Mouse (Mus musculus): ENCODE measurements around the gene Kif1b.
A peak's percentile ranks its signal among the peaks of the same experiment; 100 is the strongest.

The Kif1b gene

GRCm38 (mm10) chr4:149166215-149166946, 141.1 kb downstream of the Kif1b start, which contains the start of gene Pgd:
Gene Pgd, minus strand, starts transcription at chr4:149166771.
- peak; percentile 98 for DNase-seq

DNA sequence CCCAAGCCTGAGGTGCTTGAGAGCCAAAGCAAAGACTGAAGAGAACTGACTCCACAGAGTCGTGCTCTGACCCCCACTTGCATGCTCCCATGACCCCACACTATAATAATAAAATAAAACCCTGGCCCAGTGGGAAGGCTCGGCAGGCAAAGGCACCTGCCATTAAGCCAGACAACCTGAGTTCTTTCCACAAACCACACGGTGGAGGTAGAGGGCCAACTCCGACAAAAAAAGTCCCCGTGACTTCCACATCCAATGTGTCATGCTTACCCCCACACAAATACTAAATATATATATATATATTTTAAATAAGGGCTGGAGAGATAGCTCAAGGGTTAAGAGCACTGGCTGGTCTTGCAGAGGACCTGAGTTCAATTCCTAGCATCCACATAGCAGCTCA, 143.3 kb downstream of the Kif1b start:
- DNase-seq = no peak

DNA sequence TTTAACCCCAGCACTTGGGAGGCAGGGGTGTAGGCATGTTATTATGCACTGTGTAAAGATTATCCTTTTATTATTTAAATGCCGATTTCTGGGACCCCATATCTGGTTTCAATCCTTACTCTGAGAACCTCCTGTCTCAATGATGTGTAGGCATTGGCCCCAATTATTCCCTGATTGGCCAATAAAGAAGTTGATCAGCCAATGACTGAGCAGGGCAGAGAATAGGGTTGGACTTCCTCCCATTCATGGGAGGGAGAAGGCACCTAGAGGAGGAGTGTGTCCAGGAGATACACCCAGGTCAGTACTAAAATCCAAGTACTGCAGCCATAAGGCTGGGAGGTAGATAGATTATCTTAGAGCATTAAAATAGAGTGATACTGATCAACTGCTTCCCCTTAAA, 144.3 kb downstream of the Kif1b start:
- no peak for DNase-seq

DNA sequence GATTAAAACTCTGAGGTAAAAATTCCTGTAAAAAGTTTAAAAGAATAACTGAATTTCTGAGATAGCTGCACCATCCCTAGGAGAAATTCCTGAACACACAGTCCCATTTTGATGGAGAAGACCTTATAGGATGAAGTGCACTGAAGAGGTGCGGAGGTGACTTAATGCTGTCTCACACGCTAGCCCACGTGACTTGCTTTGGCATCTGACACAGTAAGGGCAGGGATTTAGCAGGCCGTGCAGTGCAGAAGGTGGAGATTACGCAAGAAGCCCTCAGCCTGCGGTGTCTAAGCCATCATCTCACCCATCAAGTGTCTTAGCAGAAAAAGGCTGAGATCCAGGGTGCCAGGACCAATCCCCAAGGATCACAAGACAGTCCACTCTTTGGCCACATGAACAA, 146.3 kb downstream of the Kif1b start:
- DNase-seq = no peak

GRCm38 (mm10) chr4:149159891-149160290, 147.6 kb downstream of the Kif1b start:
- DNase-seq = no peak

- no peak for DNase-seq
These were observed 148.3 kb downstream of the Kif1b start for GRCm38 (mm10) chr4:149159203-149159602.

DNA sequence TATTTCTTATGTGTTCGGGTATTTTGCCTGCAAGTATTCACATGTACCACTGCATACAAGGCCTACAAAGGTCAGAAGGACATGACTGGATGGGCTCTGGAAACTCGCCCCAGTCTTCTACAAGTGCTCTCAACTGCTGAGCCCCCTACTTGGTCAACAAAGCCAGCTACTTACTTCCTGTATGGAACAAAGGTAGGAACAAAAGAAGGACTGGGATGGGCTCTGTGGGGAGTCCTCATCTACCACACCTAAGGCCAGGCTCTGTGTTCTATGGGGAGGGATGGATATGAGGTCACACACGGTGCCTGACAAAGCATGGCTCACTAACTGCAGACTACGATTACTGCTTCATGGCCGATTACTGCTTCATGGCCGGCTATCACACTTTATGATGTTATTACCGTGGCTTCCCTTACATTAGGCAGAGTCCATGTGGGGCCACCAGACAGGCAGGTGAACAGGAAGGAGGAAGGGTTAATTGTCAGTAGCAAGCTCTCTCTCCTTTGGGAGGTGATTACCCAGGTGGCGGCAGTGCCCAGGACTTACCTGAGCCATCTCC, 150.0 kb downstream of the Kif1b start:
- no peak for DNase-seq

GRCm38 (mm10) chr4:149155711-149156110, 151.8 kb downstream of the Kif1b start:
- DNase-seq = no peak

DNA sequence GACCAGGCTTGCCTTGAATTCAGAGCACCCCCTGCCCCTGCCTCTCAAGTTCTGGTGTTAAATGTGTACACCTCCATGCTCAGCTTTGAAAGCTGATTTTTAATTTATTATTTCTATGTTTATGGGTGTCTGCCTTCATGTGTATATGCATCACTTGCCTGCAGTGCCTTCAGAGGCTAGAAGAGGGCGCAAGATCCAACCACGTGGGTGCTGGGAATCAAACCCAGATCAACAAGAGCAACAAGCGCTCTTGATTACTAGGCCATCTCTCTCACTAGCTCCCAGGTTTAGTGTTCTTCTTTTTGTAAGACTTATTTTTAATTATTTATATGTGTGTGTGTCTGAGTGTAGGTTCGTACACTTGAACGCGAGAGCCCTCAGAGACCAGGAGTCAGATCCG, 152.6 kb downstream of the Kif1b start:
- no peak for DNase-seq

GRCm38 (mm10) chr4:149150721-149151120, 156.8 kb downstream of the Kif1b start:
- no peak for DNase-seq

GRCm38 (mm10) chr4:149150256-149150655, 157.2 kb downstream of the Kif1b start:
- no peak for DNase-seq

GRCm38 (mm10) chr4:149149611-149150010, 157.9 kb downstream of the Kif1b start:
- DNase-seq = no peak

DNA sequence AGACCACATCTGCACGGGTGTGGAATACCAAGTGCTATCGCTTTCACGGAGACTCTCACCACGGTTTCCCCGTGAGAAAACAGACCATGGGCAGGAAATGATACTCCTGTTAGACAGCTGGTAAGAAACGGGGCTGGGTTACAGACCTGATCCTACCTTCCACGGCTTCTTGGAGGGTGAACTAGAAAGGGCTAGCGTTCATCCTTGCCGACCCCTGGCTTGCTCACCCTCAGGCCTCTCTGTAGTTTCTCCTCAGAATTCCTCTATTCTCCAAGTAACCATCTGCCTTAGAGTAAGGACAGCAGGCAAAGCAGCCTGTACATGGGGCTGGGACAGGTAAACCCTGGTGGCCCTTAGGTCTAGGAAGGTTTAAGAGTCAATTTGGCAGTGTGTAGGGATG, 158.3 kb downstream of the Kif1b start:
- DNase-seq = no peak

DNA sequence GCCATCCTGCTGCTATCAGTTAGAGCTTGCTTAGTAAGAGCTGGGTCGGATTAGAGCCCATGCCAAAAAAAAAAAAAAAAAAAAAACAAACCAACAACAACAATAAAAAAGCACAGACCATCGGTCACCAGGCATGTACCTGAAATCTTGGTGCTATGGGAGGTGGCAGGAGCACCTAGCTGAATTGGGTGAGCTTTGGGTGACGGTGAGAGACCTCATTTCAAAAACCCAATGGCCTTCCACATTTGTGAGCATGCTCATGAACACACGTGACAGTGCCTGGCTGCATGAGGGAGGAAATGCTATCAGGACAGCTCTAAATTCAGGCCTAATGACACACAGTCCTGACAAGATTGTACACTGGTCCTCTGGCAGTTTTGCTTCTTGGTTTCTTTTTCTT, 159.4 kb downstream of the Kif1b start:
- DNase-seq = no peak

DNA sequence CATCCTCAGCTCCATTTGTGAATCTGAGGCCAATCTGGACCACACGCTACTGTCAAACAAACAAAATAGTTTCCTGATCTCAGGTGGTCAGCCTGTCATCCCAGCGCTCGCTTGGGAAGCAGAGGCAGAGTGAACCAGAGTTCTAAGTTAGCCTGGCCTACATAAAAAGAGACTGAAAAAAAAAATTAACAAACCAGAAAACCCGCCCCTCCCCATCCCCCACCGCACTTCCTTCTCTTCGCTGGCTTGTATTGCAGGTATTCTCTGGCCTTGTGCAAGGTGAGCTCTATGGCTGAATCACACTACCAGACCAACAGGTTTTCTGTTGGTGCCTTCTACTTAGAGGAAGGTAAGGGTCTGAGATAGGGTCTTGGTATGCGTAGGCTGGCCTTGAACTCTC, 160.0 kb downstream of the Kif1b start:
- no peak for DNase-seq

DNA sequence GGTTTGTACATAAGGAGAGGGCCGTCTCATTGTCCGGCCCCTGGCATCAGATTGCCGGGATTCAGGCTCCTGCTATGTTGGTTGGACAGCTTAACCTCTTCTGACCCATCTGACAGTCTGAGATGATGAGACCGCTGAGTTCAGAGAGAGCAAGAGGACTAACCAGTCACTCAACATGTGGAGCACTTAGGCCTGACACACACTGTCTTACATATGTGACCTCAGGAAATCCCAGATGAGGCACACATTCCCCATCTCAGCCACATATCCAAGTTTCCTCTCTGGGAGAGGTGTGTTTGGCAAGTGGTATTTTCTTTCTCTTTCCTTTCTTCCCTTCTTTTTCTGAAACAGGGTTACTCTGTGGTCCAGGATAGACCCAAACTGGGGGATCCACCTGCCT, 162.3 kb downstream of the Kif1b start:
- no peak for DNase-seq

GRCm38 (mm10) chr4:149144459-149144858, 163.0 kb downstream of the Kif1b start:
- DNase-seq = peak; percentile 79

- no peak for DNase-seq
These were observed 163.9 kb downstream of the Kif1b start for GRCm38 (mm10) chr4:149143594-149143993.

DNA sequence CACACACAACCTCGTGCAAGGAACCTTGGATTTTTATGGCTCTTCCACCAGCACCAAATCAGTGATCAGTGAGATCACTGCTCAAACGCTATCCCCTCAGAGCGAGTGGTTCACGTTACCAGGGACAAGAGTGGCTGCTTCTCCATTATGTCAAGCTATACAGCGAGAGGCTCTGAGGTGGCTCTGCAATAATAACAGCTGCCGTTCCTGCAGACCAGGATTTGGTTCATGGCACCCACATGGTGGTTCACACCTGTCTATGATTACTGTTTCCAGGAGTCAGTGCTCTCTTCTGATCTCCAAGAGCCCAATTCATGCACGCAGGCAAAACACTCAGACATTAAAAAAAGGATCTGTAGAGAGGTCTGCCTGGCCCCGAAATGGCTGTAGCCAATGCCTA, 169.0 kb downstream of the Kif1b start:
- DNase-seq = no peak

- peak; percentile 93 for DNase-seq
These were observed 170.3 kb downstream of the Kif1b start, which contains the start of gene Cenps for GRCm38 (mm10) chr4:149136982-149137770. Gene Cenps, minus strand, starts transcription at chr4:149137629.

GRCm38 (mm10) chr4:149136116-149136850, 171.2 kb downstream of the Kif1b start:
- no peak for DNase-seq

DNA sequence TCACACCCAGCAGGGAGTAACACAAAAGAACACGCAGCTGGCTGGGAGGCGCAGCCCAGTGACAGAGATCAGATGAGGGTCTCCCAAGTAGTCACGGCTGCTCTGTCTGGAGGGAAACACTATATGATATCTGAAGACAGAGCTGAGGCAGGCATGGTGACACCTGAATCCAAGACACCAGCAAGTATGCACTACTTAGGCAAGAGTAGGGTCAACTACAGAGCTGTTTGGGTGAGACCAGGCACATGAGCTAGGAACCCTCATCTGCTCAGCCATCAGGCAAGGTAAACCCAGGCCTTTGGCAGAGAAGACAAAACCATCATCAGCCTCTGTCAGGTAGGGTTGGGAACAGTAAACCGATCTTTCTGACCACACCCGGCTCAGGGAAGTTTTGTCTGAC, 174.1 kb downstream of the Kif1b start:
- no peak for DNase-seq
